Mouse (Mus musculus): ENCODE results near the gene Spint1.

DNA sequence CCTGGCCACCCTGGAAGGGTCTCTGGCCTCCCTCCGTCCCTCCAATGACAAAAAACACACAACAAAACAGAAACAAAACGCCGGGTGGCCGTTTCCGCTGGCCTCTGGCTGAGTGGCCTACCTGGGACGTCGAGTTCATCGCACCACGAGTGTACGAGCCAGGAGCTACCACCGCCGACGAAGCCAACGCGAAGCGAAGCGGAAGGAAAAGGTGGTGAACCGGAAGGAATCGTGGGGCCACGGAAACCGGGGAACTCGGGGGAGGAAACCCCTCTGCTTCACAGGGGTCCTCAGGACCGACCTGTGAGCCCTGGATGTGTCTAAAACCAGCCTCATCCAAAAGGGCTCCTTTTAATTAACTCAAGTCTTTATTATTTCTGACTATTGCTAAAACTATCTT is 40.6 kb downstream of the Spint1 start:
- TF ChIP-seq POLR2A (IDR thresholded peaks at IDR 0.05; ENCODE audit: control insufficient read depth, low read depth, low read length) (peak; percentile 96), CTCF (IDR thresholded peaks at IDR 0.05; ENCODE audit: control insufficient read depth, insufficient read depth, insufficient replicate concordance, low read depth, low read length) (no peak)
